Mouse (Mus musculus) forebrain, embryonic 13.5 days (tissue): ENCODE measurements around the gene Drd3. TPM values are rescaled to one million over a fixed set of nuclear protein-coding genes. Genes with fewer than 3 reads are reported as not detected.
A peak's percentile ranks its signal among the peaks of the same experiment; 100 is the strongest.

Source experiments
- ATAC-seq: fragments of 200-750 bp; cut with Nextera tagmentation; 2 replicates; pipeline ENCODE4 v1.8.0; 2017
- H3K27ac ChIP-seq: fragments of 300-500 bp; sonication (generic); 2 replicates; pipeline ENCODE4 v1.5.1; 2015; ENCODE audit warnings: inconsistent platforms, mild to moderate bottlenecking, moderate library complexity
- H3K27me3 ChIP-seq: fragments of 300-500 bp; sonication (generic); 2 replicates; pipeline ENCODE4 v1.6.1; 2015; ENCODE audit warnings: mild to moderate bottlenecking, inconsistent platforms
- H3K36me3 ChIP-seq: fragments of 300-500 bp; sonication (generic); 2 replicates; pipeline ENCODE4 v1.6.1; 2015; ENCODE audit warnings: mild to moderate bottlenecking, inconsistent platforms; ENCODE audit not compliant: poor library complexity, severe bottlenecking
- H3K4me1 ChIP-seq: fragments of 300-500 bp; sonication (generic); 2 replicates; pipeline ENCODE4 v1.6.1; 2015; ENCODE audit warnings: inconsistent platforms
- H3K4me2 ChIP-seq: fragments of 300-500 bp; sonication (generic); 2 replicates; pipeline ENCODE4 v1.6.1; 2015; ENCODE audit warnings: inconsistent platforms, mild to moderate bottlenecking, moderate library complexity
- H3K4me3 ChIP-seq: fragments of 300-500 bp; sonication (generic); 2 replicates; pipeline ENCODE4 v1.5.1; 2015; ENCODE audit warnings: mild to moderate bottlenecking, inconsistent platforms
- H3K9ac ChIP-seq: fragments of 300-500 bp; sonication (generic); 2 replicates; pipeline ENCODE4 v1.6.1; 2015; ENCODE audit warnings: mild to moderate bottlenecking, inconsistent platforms
- H3K9me3 ChIP-seq: fragments of 300-500 bp; sonication (generic); replicated peaks from 2 replicates; pipeline ENCODE4 v1.6.1; 2016; ENCODE audit warnings: inconsistent platforms
- WGBS: fragments of 180-500 bp; shearing (Covaris S2); methylation state at CpG from one replicate; pipeline ENCODE4 v1.1.7; 2015; 5-methylcytosine and 5-hydroxymethylcytosine counted together
- polyA plus RNA-seq: library from polyadenylated mRNA; unstranded; fragments of >200 nt; fragmentation: Nextera tagmentation; extraction: Ambion mirVana; gene quantifications from 2 replicates; pipeline ENCODE4 v1.2.1, GENCODE M21; 2015

Drd3 gene
- polyA plus RNA-seq, 1 experiment from 2014 or later = 0.15 TPM

DNA sequence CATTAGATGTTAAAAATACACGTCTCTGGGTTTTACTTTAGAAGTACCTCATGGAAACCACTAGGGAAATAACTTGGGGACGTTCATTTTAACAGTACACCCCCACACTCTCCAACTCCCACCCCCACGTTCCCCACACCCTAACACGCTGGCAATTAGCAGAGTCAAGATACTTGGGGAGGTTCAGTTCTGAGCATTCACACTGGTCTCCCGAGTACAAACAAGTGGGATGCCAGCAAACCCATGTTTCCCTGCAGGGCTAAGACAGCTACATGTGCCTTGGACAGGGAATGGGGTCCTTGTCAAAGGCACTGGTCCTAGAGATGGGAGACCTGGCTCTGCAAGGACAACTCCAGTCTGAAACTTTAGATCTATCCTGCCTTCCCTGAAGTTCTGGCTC is 48.6 kb downstream of the Drd3 start:
- Histone ChIP-seq H3K27ac (peak overlapping the region; percentile 19; the same call in 1 of the 2 replicates), H3K36me3 (no peaks in the 10 kb centered on the region), H3K4me1 (peaks cover 37% of the 10 kb centered on the region), H3K27me3 (no peaks in the 10 kb centered on the region), H3K9me3 (no peaks in the 10 kb centered on the region), H3K4me3 (no peak overlapping the region), H3K9ac (no peak overlapping the region), H3K4me2 (no peak overlapping the region)
- no peak for ATAC-seq
- WGBS = 47% methylated on average over 5 of the region's 5 CpGs

DNA sequence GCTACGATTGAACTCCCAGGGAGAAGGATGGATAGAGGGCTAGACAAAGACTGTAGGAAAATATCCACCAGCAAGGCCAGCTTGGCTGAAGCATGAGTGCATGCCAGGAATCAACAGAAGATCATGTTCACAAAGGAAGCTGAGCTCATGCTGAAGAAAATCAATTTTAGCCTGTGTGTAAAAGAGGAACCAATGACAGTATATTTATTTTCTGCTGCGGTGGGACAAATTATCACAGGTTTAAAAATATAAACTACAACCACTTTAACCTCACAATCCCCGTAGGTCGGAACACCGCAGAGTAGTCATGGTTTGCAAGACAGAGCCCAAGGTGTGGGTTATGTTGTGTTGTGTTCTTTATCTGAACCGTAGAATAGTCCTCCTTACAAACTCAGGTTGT is 50.5 kb downstream of the Drd3 start:
- H3K27ac ChIP-seq = no peak overlapping the region
- H3K4me3 ChIP-seq = no peak overlapping the region
- WGBS = 92% methylated on average over 6 of the region's 6 CpGs
- H3K9ac ChIP-seq = no peak overlapping the region
- no peak for ATAC-seq
- H3K4me2 ChIP-seq = no peak overlapping the region
- H3K36me3 ChIP-seq = no peaks in the 10 kb centered on the region
- peaks cover 27% of the 10 kb centered on the region for H3K4me1 ChIP-seq
- H3K27me3 ChIP-seq = no peaks in the 10 kb centered on the region
- H3K9me3 ChIP-seq = no peaks in the 10 kb centered on the region

DNA sequence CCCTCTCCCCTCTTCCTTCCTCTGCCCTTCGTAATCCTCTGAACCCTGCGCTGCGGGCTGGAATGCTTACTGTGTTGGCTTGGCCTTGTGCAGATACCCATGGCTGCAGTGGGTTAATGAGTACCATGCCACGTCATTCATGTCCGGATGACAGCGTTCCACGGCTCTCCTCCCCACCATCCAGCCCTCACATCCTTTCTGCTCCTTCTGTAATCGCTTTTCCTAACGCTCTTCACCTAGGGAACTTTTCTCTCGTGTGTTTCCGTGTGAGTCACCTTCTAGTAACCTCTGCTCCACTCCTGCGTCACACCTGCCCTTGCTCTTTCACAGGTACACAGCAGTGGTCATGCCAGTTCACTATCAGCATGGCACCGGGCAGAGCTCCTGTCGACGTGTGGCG is 53.2 kb downstream of the Drd3 start:
- WGBS = 79% methylated on average over 16 of the region's 16 CpGs
- Histone ChIP-seq H3K27me3 (no peaks in the 10 kb centered on the region), H3K4me2 (no peak overlapping the region), H3K9ac (no peak overlapping the region), H3K9me3 (no peaks in the 10 kb centered on the region), H3K4me3 (no peak overlapping the region), H3K27ac (no peak overlapping the region), H3K4me1 (peaks cover 1% of the 10 kb centered on the region; the same call in 1 of the 2 replicates), H3K36me3 (no peaks in the 10 kb centered on the region)
- ATAC-seq = no peak

DNA sequence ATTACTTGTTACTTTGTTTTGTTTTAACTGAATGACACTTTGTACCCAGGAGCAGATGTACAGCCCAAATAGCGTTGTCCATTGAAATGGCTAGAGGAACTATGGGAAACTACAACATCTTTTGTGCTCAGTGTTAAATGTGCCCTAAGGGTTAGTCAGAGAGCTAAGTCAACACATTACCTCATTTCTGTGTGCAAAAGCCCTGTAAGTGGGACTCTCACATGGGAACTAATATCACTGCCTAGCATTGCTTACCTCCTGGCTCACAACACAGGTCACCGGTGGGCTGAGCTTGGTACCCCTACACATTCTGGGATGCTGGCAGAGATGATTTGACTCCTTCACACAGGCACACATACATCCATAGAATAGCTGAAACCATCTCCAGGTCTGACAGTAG is 55.6 kb downstream of the Drd3 start:
- WGBS = 79% methylated on average over 2 of the region's 2 CpGs
- no peak overlapping the region for H3K27ac ChIP-seq
- no peaks in the 10 kb centered on the region for H3K27me3 ChIP-seq
- H3K36me3 ChIP-seq = no peaks in the 10 kb centered on the region
- H3K4me2 ChIP-seq = no peak overlapping the region
- no peak overlapping the region for H3K9ac ChIP-seq
- no peaks in the 10 kb centered on the region for H3K9me3 ChIP-seq
- H3K4me1 ChIP-seq = no peaks in the 10 kb centered on the region
- no peak for ATAC-seq
- H3K4me3 ChIP-seq = no peak overlapping the region

DNA sequence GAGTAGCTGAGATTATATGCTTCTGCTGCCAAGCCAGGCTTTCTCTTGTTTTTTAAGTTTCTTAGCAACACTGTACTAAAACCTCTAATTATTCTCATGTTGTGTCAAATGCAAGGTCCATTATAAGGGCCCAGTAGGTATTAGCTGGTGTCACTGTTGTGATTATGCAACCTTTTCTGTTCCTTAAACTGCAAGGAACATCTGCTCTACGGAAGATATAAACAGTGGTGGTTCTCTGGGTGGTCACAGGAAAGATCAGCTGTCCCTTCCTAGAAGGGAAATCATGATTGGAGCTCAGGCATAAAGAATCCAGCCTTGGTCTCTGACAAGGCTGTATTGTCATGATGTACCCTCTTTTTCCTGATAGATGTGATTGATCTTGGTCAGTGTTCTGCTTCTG is 57.6 kb downstream of the Drd3 start:
- WGBS = 73% methylated on average over 1 of the region's 1 CpGs
- Histone ChIP-seq H3K27ac (no peak overlapping the region), H3K36me3 (no peaks in the 10 kb centered on the region), H3K27me3 (no peaks in the 10 kb centered on the region), H3K9ac (no peak overlapping the region), H3K4me2 (no peak overlapping the region), H3K4me1 (no peaks in the 10 kb centered on the region), H3K9me3 (no peaks in the 10 kb centered on the region), H3K4me3 (no peak overlapping the region)
- no peak for ATAC-seq

DNA sequence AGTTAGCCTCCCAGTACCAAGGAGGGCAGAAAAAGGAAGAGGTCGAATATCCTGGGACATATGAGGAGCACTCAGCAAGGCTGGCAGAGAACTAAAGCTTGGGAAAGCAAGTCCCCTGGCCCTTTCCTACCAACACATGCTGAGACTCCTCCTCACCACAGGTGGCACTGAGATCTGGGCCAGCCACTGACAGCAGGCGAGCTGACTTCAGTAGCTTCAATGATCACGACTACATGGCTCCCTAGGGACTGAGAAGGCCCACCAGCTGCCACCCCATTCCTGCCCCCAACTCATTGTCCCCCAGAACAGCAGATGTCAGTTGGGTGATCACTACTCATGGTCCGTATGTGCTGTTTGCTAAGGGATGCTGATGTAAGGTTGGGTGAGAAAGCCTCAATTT is 60.8 kb downstream of the Drd3 start:
- Histone ChIP-seq H3K9me3 (no peaks in the 10 kb centered on the region), H3K4me3 (no peak overlapping the region), H3K27me3 (no peaks in the 10 kb centered on the region), H3K27ac (no peak overlapping the region), H3K4me2 (no peak overlapping the region), H3K36me3 (no peaks in the 10 kb centered on the region), H3K9ac (no peak overlapping the region), H3K4me1 (no peaks in the 10 kb centered on the region)
- 49% methylated on average over 4 of the region's 4 CpGs for WGBS
- no peak for ATAC-seq

DNA sequence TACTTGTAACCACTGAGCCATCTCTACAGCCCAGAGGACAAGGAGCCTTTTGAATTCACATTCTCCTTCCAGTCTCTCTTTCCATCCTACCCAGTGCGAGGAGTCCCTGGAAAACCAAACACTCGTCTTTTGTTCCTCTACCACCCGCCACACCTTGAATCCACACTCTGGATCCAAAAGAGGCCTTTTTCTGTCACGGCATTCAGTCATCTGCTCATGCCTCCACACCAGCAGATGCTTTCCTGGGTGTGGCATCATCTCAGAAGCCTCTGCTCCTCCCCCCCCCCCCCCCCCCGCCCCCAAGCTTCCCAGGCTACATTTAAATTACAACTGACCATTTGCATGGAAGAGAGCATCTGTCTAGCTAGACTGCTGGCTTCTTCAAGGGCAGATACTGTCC is 62.5 kb downstream of the Drd3 start:
- no peak for ATAC-seq
- no peak overlapping the region for H3K4me2 ChIP-seq
- H3K27me3 ChIP-seq = no peaks in the 10 kb centered on the region
- H3K36me3 ChIP-seq = no peaks in the 10 kb centered on the region
- H3K27ac ChIP-seq = no peak overlapping the region
- WGBS = 70% methylated on average over 5 of the region's 5 CpGs
- H3K4me3 ChIP-seq = no peak overlapping the region
- H3K4me1 ChIP-seq = no peaks in the 10 kb centered on the region
- no peaks in the 10 kb centered on the region for H3K9me3 ChIP-seq
- no peak overlapping the region for H3K9ac ChIP-seq

DNA sequence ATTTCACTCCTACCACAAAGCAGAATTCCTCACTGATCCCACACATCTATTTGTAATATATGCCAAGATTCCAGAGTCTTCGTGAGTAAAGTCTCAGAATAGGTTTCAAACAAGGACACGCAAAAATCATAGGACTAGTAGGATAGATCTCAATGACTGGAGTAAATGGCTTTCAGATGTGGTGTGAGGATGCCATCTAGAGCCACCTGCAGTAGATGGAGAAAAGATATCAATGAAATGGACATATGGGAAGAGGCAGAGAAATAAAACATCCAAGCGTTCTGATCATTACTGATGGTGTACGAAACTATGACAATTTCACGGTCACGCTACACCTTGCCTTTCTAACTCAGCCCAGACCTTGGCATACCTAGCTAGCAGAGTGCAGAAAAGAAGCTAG is 64.6 kb downstream of the Drd3 start:
- H3K9me3 ChIP-seq = no peaks in the 10 kb centered on the region
- no peak overlapping the region for H3K4me2 ChIP-seq
- no peak overlapping the region for H3K27ac ChIP-seq
- H3K36me3 ChIP-seq = no peaks in the 10 kb centered on the region
- H3K4me3 ChIP-seq = no peak overlapping the region
- H3K9ac ChIP-seq = no peak overlapping the region
- H3K27me3 ChIP-seq = no peaks in the 10 kb centered on the region
- 97% methylated on average over 6 of the region's 6 CpGs for WGBS
- no peaks in the 10 kb centered on the region for H3K4me1 ChIP-seq
- ATAC-seq = no peak

DNA sequence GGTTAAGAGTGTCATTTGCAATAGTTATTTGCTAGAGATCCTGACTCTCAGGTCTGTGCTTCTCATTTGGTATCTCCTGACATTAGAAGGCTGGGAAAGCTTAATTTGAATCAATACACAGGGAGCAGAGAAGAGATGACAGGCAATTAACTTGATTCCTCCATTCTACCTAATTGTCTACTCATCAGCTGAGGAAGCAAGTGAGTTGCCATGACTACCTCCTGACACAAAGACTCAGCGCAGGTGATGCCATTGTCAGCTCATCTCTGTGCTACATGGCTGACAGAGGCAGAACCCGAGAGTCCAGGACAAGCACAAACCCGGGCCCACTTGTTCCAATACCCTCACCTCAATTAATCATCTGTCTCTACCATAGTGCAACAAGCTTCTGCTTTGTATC is 73.7 kb downstream of the Drd3 start:
- no peaks in the 10 kb centered on the region for H3K27me3 ChIP-seq
- H3K9me3 ChIP-seq = no peaks in the 10 kb centered on the region
- H3K4me1 ChIP-seq = no peaks in the 10 kb centered on the region
- 48% methylated on average over 3 of the region's 3 CpGs for WGBS
- peak; percentile 77 for ATAC-seq
- H3K36me3 ChIP-seq = no peaks in the 10 kb centered on the region
- H3K9ac ChIP-seq = no peak overlapping the region
- no peak overlapping the region for H3K27ac ChIP-seq
- no peak overlapping the region for H3K4me3 ChIP-seq
- no peak overlapping the region for H3K4me2 ChIP-seq

DNA sequence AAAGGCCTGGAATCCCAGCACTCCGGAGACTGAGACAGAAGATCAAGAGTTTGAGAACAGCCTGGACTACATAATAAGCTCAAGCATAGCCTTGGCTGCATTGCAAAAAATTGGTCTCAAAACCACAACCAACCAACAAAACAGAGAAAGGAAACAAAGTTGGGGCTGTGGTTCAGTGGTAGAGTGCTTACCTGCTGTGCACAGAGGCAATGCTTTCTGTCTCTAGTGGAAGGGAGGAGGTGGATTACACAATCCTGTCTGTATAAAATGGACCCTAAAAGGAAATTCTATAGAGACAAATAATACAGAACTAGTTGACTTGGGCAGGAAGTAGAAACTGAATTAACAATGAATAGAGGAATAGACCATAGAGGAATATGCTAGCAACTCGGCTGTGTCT is 78.1 kb downstream of the Drd3 start:
- Histone ChIP-seq H3K4me2 (no peak overlapping the region), H3K27ac (no peak overlapping the region), H3K4me3 (no peak overlapping the region), H3K4me1 (no peaks in the 10 kb centered on the region), H3K9me3 (no peaks in the 10 kb centered on the region), H3K36me3 (no peaks in the 10 kb centered on the region), H3K27me3 (no peaks in the 10 kb centered on the region), H3K9ac (no peak overlapping the region)
- ATAC-seq = no peak
- WGBS = 94% methylated on average over 2 of the region's 2 CpGs

DNA sequence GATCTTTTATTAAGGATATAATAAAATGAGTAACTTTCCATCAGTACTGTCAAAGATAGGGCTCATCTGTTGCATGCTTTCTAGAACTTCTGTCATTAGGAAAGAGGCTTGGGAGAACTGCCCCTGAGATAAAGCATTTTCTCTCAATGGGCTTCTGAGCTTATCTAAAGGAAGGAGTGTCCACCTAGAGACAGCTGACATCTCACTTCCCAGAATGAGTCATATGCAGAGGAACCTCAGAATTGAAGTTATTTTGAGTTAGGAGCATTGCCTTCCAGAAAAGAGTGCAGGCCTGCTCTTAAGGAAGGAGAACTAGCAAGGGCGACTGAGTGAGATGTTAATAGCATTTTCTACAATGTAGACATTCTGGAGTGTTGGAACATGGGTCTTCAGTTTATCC is 87.4 kb downstream of the Drd3 start:
- Histone ChIP-seq H3K4me1 (no peaks in the 10 kb centered on the region), H3K4me2 (no peak overlapping the region), H3K27me3 (no peaks in the 10 kb centered on the region), H3K9ac (no peak overlapping the region), H3K9me3 (no peaks in the 10 kb centered on the region), H3K27ac (no peak overlapping the region), H3K4me3 (no peak overlapping the region), H3K36me3 (no peaks in the 10 kb centered on the region)
- WGBS = 90% methylated on average over 1 of the region's 1 CpGs
- ATAC-seq = no peak

DNA sequence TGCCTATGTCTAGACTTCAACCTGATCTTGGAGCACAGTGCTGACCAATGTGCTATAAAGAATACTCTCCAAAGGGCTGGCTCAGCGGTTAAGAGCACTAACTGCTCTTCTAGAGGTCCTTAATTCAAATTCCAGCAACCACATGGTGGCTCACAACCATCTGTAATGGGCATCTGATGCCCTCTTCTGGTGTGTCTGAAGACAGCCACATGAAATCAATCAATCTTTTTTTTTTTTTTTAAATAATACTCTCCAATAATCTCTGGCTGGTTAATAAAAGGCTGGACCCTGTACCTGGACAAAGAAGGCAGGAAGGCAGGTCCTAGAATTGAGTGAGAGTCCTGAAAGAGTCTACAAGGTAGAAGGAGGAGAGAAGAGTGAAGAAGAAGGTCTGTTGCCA is 96.0 kb downstream of the Drd3 start:
- Histone ChIP-seq H3K36me3 (no peaks in the 10 kb centered on the region), H3K4me1 (no peaks in the 10 kb centered on the region), H3K4me2 (no peak overlapping the region), H3K9me3 (no peaks in the 10 kb centered on the region), H3K27me3 (no peaks in the 10 kb centered on the region), H3K27ac (no peak overlapping the region), H3K9ac (no peak overlapping the region), H3K4me3 (no peak overlapping the region)
- WGBS = 57% methylated on average over 1 of the region's 1 CpGs
- ATAC-seq = no peak

DNA sequence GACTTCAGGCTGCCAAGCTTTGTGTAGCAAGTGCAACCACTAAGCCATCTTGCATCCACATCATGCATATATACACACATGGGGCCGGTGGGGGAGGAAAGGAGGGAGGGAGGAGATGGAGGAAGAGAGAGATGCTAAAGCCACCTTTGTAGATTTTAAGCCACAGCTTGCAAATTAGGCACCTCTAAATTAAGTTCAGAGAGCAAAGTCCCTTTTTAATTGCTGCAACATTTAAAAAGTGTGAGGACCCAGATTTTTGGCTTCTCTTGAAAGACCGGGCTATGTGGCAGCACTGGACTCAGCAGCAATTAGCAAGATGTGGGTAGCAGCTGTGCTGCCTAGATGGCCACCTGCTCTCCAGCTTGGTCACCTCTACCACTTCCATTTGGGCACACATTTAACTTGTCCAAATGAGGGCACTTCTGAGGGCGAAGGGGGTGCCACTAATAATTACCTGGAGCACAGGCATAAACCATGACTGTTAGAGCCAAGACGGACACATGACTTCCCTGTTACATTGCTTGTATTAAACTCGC is 105.2 kb downstream of the Drd3 start:
- no peak overlapping the region for H3K4me3 ChIP-seq
- no peak overlapping the region for H3K4me2 ChIP-seq
- WGBS = 85% methylated on average over 5 of the region's 5 CpGs
- no peak overlapping the region for H3K9ac ChIP-seq
- no peaks in the 10 kb centered on the region for H3K27me3 ChIP-seq
- H3K36me3 ChIP-seq = peaks cover 20% of the 10 kb centered on the region
- no peak overlapping the region for H3K27ac ChIP-seq
- peak; percentile 61 for ATAC-seq
- no peaks in the 10 kb centered on the region for H3K4me1 ChIP-seq
- no peaks in the 10 kb centered on the region for H3K9me3 ChIP-seq
